Mouse (Mus musculus): ENCODE measurements at regions not wholly inside any gene's neighbourhood (a gene's known extent, or its start where the extent isn't known, plus 50 kb on each side); places are given as distances from the start of the nearest gene placed in this dataset.
A peak's percentile ranks its signal among the peaks of the same experiment; 100 is the strongest.

GRCm38 (mm10) chr13:107703736-107704135 is 340.5 kb upstream of the Smim15 start:
- DNase-seq (ENCODE audit: low read depth, low spot score): no peak

DNA sequence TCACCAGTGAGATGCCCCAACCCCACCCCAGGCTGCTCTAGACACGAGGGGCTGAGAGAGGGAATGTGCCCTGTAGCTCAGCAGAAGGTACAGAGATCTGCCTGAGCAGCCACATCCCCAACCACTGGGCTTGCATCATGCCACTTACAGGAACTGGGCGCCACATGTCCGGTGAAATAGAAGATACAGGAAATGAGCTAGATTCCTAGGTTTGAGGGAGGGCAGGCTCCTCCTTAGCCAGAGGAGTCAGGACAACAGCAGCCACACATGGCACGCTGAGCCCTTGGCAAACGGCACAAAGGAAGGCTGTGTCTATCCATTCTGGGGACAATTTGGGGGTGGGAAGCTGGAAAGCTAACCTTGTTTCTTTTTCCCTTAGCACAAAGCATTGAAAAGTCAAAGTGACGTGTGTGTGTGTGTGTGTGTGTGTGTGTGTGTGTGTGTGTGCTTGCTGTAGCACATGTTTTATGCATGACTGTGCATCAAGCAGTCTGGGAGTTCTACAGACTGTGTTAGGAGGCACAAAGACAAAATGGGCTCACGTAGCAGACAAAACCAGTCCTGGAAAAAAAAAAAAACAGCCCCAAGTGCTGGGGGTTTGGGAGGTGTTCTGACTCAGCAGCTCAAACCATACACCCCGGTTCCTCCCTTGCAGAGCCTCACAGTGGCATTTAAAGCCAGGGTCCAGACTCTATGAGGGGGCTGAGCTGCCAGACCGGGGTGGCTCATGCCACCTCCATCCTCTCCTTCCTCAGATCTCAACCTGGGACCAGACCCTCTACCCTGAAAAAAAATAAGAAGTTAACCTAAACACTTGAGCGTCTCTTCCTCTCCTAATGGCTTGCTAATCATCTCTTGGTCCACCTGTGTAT is 343.7 kb upstream of the Smim15 start:
- no peak for DNase-seq (ENCODE audit: low read depth, low spot score)

DNA sequence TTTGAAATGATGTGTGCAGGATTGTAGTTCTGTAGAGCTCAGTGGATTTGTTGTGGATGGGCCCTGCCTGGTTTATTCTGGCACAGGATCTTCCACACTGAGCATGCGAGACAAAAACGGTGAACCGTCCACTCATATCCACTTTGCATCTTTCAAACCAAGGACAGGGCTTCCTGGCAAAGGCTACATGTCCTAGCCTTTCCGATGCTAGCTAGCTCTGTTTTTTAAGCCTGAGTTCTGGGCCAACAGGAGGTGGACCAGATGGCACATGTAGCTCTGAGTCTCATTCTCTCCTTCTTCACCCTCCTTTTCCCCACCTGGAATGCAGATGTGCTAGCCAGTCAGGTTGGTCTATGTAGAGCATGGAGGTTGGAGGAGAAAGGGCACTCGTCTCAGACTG is 345.0 kb upstream of the Smim15 start:
- DNase-seq (ENCODE audit: low read depth, low spot score): no peak

DNA sequence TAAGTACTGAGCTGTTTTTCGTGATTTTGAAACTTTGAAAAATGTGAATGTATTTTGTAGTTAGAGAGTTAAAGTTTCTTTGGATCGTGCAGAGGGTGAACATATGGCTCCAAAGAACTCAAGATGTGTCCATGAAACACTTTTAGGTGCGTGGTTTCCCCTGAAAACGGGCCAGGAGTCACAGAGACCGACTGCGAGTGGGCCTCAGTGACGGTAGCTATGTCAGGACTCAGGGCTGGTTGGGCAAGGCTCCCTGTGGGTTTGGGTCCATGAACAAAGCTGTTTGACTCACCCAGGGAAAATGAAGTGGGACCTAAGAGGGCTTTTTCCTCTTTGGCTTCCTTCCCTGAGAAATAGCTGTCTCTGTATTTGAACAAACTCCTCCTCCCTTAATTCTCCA is 345.9 kb upstream of the Smim15 start:
- no peak for DNase-seq (ENCODE audit: low read depth, low spot score)

- no peak for DNase-seq (ENCODE audit: low read depth, low spot score)
These were observed 352.0 kb upstream of the Smim15 start for GRCm38 (mm10) chr13:107692123-107692830.

GRCm38 (mm10) chr13:107688972-107689371 is 355.3 kb upstream of the Smim15 start:
- DNase-seq (ENCODE audit: low read depth, low spot score): no peak

GRCm38 (mm10) chr13:107685231-107685630 is 359.0 kb upstream of the Smim15 start:
- DNase-seq (ENCODE audit: low read depth, low spot score): no peak

GRCm38 (mm10) chr13:107683909-107684308 is 360.3 kb upstream of the Smim15 start:
- DNase-seq (ENCODE audit: low read depth, low spot score): no peak

DNA sequence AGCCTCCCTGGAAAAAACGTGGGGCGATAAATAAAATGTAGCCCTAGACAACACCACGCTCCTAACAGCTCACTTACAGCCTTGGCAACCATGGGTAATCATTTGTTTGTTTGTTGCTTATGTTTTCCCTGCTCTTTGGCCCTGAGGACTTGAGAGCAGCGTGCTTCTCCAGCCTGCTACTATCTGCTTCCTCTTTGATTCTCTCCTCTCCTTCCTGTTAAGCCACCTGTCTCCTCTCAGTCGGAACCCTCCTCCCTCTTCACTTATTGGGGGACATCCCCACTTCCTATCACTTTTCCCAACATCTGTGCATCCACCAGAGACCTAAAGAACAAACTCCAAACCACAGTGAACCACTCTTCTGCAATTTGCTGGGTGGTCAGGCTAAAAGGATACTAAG is 362.5 kb upstream of the Smim15 start:
- DNase-seq (ENCODE audit: low read depth, low spot score): no peak

DNA sequence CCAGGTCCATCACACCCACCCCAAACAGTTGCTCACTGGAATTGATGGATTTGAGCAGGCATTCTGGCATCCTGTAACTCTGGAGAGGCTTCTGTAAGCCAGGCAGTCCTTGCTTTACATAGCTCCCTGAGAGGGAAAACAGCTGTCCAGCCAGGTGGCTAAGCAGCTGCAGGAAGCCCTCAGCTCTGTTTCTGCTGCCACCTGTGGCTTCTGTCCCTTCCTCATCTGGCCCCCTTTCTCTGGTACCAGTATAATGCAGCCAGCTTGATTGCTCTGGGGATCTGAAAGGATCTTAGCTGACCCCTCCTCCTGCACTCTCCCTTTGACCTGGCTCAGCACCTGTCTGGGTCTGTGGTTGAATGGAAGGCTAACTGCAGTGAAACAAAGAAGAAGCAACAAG is 365.4 kb upstream of the Smim15 start:
- DNase-seq (ENCODE audit: low read depth, low spot score): no peak

- DNase-seq (ENCODE audit: low read depth, low spot score): no peak
These were observed 367.2 kb upstream of the Smim15 start for GRCm38 (mm10) chr13:107677091-107677470.

GRCm38 (mm10) chr13:107676310-107677090 is 367.7 kb upstream of the Smim15 start:
- DNase-seq (ENCODE audit: low read depth, low spot score): peak; percentile 87

- no peak for DNase-seq (ENCODE audit: low read depth, low spot score)
These were observed 372.1 kb upstream of the Smim15 start for GRCm38 (mm10) chr13:107672166-107672565.

GRCm38 (mm10) chr13:107668509-107668908 is 375.7 kb upstream of the Smim15 start:
- no peak for DNase-seq (ENCODE audit: low read depth, low spot score)

GRCm38 (mm10) chr13:107665775-107666174 is 378.5 kb upstream of the Smim15 start:
- no peak for DNase-seq (ENCODE audit: low read depth, low spot score)

DNA sequence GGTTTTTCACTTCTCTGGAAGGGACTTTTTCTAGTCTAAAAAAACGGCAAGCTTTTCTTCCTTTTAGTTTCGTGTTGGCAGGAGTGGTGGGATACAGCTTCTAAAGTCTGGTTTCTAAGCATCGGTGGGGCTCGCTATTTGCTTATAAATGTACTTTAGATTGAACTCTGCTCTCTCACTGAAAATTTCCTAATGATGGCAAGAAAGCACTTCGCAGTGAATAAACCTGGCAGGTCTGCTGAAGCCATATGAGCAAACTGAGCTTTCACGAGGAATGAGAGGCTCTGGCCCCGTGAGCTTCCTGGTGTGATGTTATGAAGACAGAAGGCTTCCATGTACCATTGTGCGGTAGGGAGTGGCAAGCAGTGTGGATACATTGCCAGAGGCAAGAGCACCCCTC is 380.0 kb upstream of the Smim15 start:
- DNase-seq (ENCODE audit: low read depth, low spot score): peak; percentile 33

- DNase-seq (ENCODE audit: low read depth, low spot score): peak; percentile 73
These were observed 380.5 kb upstream of the Smim15 start for GRCm38 (mm10) chr13:107663745-107664144.

DNA sequence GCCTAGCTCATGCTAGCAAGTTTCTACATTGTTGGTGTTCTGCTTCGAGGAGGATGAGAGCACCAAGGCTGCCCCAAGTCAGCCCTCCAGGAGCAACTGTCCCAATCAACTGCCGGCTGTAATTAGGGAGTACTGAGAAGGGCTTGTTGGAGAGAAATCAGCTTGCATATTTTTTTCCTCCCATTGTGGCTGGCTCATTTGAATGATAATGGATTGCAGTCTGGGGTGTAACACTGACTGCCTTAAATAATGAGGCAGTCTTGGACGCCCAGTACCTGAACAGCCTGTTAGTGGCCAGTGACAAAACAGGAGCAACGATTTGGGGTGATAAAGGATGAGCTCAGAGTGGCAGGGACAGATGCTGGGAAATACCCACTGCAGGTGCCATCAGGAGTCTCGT is 382.8 kb upstream of the Smim15 start:
- DNase-seq (ENCODE audit: low read depth, low spot score): peak; percentile 86

- DNase-seq (ENCODE audit: low read depth, low spot score): peak; percentile 57
These were observed 398.2 kb upstream of the Smim15 start for GRCm38 (mm10) chr13:107645865-107646645.

- peak; percentile 13 for DNase-seq (ENCODE audit: low read depth, low spot score)
These were observed 399.0 kb upstream of the Smim15 start for GRCm38 (mm10) chr13:107645121-107645864.

- DNase-seq (ENCODE audit: low read depth, low spot score): peak; percentile 33
These were observed 399.5 kb upstream of the Smim15 start for GRCm38 (mm10) chr13:107644705-107645104.
